Mouse (Mus musculus): ENCODE results near the gene Clpsl2. TPM values are rescaled to one million over a fixed set of nuclear protein-coding genes. Genes with fewer than 3 reads are reported as not detected.

Clpsl2 gene
- polyA plus RNA-seq, 1 experiment: not detected

DNA sequence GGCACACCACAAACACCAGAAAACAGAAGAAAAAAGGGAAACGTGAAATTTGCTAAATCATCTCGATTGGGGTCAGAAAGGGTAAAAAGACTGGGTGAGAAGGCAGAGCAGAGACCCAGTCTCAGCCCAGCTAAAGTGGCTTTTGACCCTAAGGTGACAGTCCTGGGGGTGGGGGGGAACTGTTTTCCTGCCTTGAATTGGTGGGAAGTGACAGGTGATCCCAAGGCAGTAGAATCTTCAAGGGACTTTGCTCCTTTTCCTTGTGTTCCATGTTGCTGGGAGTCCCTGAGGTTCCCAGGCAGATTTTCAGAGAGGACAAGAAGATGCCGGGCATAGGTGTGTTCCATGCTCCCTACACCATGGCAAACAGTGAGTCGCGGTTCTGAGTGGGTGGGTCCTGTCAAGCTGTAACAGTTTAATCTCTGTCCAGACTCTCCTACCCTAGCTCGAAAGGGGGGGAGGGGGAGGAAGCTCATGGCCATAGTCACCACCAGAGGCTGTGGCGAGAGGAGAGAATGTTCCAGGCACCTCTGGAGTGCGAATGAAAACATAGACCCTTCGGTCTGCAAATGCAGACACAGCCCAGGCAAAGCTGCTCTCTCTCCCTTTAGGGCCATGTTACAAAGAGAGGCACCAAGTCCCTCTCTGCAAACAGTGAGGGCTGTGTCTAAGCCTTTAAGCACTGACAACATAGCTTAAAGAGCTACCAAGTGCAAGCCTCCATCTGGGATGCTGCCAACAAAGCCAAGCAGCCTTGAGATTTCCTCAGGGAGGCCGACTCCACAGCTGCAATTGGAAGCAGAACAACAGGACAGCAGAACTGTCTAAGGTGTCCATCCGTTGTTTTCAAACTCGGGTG, 21.8 kb upstream of the Clpsl2 start:
- TF ChIP-seq POLR2A (IDR thresholded peaks at IDR 0.05; ENCODE audit: extremely low read depth, insufficient read depth, low read length): no peak
- TF ChIP-seq CTCF (IDR thresholded peaks at IDR 0.05; ENCODE audit: extremely low read depth, insufficient read depth, low read length): no peak
- H3K4me1 ChIP-seq (ENCODE audit: control insufficient read depth, insufficient read depth, low read length): peaks cover 3% of the 10 kb centered on the region; the same call in 1 of the 2 replicates
- no peak overlapping the region for H3K27ac ChIP-seq (ENCODE audit: insufficient read depth, low read length)
- H3K4me3 ChIP-seq (ENCODE audit: insufficient read depth, low read length): no peak overlapping the region

DNA sequence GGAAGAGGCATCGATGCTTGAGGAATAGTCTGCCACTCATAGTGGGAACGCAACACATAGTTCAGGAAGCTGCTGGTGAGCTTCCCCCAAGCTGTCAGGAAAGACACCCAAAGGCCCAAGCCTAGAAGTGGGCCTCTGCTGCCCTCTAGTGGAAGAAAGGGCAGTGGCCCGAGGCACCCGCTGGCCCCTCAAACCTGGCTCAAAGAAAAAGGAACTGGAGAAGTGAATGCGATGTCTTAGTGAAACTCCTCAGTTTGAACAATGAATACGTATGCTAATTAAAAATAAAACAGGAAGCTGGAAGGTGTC, 21.2 kb upstream of the Clpsl2 start:
- Histone ChIP-seq H3K27ac (ENCODE audit: insufficient read depth, low read length) (no peak overlapping the region), H3K4me3 (ENCODE audit: insufficient read depth, low read length) (no peak overlapping the region), H3K4me1 (ENCODE audit: control insufficient read depth, insufficient read depth, low read length) (peaks cover 3% of the 10 kb centered on the region; the same call in 1 of the 2 replicates)
- TF ChIP-seq CTCF (IDR thresholded peaks at IDR 0.05; ENCODE audit: extremely low read depth, insufficient read depth, low read length) (peak; percentile 88), POLR2A (IDR thresholded peaks at IDR 0.05; ENCODE audit: extremely low read depth, insufficient read depth, low read length) (no peak)

DNA sequence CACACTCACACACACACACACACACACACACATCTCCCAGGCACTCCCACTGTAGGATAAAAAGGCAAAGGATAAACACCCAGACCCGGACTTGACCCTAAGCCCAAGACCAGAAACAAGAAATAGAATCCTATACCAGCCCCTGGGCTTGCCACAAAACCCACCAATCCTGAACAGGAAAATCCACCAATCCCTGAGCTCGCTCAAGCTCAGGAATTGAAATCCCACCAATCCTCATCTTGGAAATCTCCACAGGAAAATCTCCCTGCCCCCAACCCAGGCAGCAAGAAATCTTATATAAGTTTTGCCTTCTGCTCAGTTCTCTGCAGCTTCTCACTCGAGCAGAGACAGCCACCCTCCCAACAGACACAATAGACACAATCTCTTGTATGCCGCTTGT, 20.1 kb upstream of the Clpsl2 start:
- TF ChIP-seq POLR2A (IDR thresholded peaks at IDR 0.05; ENCODE audit: extremely low read depth, insufficient read depth, low read length): no peak
- Histone ChIP-seq H3K4me3 (ENCODE audit: insufficient read depth, low read length) (no peak overlapping the region), H3K4me1 (ENCODE audit: control insufficient read depth, insufficient read depth, low read length) (peaks cover 1% of the 10 kb centered on the region; the same call in 1 of the 2 replicates), H3K27ac (ENCODE audit: insufficient read depth, low read length) (no peak overlapping the region)

DNA sequence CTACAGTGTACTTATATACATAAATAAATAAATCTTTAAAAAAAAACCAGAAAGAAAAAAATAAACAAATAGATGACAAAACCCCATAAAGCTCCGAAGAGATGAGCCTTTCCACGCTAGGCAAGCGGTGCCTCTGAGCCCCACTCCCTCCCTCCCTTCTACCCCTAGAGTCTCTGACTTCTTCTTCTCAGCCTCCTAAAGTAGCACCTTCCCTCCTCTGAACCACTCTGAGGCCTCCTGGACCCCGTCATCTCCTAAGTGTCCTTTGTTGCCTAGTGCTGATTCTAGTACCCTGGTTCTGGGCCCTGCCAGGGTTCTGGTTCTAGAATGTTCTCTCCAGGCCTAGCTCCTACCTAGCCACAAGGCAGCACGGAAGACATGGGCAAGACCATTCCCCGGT, 18.7 kb upstream of the Clpsl2 start, which contains the start of gene Armc12:
Gene Armc12, plus strand, starts transcription at position 301 of the 400 bp plus-strand sequence.
- TF ChIP-seq CTCF (IDR thresholded peaks at IDR 0.05; ENCODE audit: extremely low read depth, insufficient read depth, low read length) (no peak), POLR2A (IDR thresholded peaks at IDR 0.05; ENCODE audit: extremely low read depth, insufficient read depth, low read length) (no peak)
- Histone ChIP-seq H3K4me1 (ENCODE audit: control insufficient read depth, insufficient read depth, low read length) (peaks cover 1% of the 10 kb centered on the region; the same call in 1 of the 2 replicates), H3K4me3 (ENCODE audit: insufficient read depth, low read length) (no peak within 1 kb of the TSS), H3K27ac (ENCODE audit: insufficient read depth, low read length) (no peak within 1 kb of the TSS)

DNA sequence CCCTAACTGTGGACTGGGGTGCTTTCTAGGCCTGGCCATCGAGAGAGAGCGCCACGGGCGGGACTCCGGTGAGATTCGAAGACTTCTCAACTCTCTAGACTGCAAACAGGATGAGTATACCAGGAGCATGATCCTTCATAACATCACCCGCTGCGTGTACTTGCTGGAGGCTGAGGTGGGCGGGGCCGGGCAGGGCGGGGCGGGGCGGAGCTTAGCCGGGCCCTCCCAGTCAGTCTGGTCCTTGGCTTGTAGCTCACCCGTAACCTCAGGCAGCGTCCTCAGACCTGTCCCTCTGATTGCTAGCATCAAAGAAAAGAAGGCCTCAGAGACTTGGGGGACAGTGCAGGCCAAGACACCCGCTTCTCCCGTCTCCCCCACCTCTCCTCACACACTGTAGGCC, 17.3 kb upstream of the Clpsl2 start:
- H3K4me1 ChIP-seq (ENCODE audit: control insufficient read depth, insufficient read depth, low read length): peaks cover 1% of the 10 kb centered on the region; the same call in 1 of the 2 replicates
- no peak overlapping the region for H3K27ac ChIP-seq (ENCODE audit: insufficient read depth, low read length)
- TF ChIP-seq POLR2A (IDR thresholded peaks at IDR 0.05; ENCODE audit: extremely low read depth, insufficient read depth, low read length) (no peak), CTCF (IDR thresholded peaks at IDR 0.05; ENCODE audit: extremely low read depth, insufficient read depth, low read length) (no peak)
- no peak overlapping the region for H3K4me3 ChIP-seq (ENCODE audit: insufficient read depth, low read length)

DNA sequence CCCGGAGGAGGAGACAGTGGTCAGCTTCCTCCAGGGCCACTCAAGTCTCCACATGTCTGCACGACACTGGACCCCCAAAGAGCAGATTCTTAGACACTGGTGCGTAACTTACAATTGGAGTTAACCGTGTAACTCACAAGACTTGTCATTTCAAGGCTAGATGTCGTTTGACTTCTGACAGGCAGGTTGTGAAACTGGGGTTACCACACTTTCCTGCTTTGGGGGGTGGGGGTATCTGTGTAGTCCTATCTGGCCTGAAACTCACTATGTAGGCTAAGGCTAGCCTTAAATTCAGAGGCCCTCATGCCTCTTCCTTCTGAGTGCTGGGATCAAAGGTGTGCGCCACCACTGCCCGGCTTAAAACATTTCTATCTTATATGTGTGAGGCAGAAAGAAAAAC, 16.7 kb upstream of the Clpsl2 start:
- Histone ChIP-seq H3K27ac (ENCODE audit: insufficient read depth, low read length) (no peak overlapping the region), H3K4me1 (ENCODE audit: control insufficient read depth, insufficient read depth, low read length) (peaks cover 1% of the 10 kb centered on the region; the same call in 1 of the 2 replicates), H3K4me3 (ENCODE audit: insufficient read depth, low read length) (no peak overlapping the region)
- no peak for TF ChIP-seq CTCF (IDR thresholded peaks at IDR 0.05; ENCODE audit: extremely low read depth, insufficient read depth, low read length)
- no peak for TF ChIP-seq POLR2A (IDR thresholded peaks at IDR 0.05; ENCODE audit: extremely low read depth, insufficient read depth, low read length)

DNA sequence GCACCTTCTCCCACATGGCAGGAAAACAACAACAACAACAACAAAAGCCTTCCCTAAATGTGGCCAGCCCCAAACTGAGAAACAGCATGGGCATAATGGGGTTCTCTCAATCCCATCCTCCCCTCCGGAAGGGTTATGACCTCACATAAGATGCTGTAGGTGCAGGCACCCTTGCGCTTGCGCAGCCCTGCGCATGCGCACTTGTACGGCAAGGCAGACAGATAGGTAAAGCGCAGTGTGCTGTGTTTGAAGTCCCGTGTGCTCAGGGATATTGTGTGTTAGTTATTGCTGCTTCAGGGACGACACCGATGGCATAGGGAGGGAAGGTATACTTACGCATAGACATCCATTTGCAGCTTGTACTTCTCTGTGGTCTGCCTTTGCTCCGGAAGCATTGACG, 15.9 kb upstream of the Clpsl2 start:
- no peak overlapping the region for H3K4me3 ChIP-seq (ENCODE audit: insufficient read depth, low read length)
- H3K4me1 ChIP-seq (ENCODE audit: control insufficient read depth, insufficient read depth, low read length): no peaks in the 10 kb centered on the region
- no peak for TF ChIP-seq POLR2A (IDR thresholded peaks at IDR 0.05; ENCODE audit: extremely low read depth, insufficient read depth, low read length)
- no peak for TF ChIP-seq CTCF (IDR thresholded peaks at IDR 0.05; ENCODE audit: extremely low read depth, insufficient read depth, low read length)

DNA sequence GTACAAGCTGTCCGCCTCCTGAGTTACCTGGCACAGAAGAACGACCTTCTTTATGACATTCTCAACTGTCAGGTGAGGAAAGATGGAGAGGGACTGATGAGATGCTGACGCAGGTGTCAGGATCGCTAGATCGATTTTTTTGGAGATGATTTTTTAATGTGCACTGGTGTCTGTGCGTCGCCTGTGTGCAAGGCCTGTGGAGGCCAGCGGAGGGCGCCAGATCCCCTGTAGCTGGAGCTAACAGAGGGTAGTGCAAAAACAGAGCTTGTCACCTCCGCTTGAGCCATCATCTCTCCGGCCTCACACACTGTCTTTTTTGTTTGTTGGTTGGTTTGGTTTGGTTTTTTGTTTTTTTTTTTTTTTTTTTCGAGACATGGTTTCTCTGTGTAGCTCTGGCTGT, 11.3 kb upstream of the Clpsl2 start:
- no peak overlapping the region for H3K4me3 ChIP-seq (ENCODE audit: insufficient read depth, low read length)
- TF ChIP-seq CTCF (IDR thresholded peaks at IDR 0.05; ENCODE audit: extremely low read depth, insufficient read depth, low read length) (no peak), POLR2A (IDR thresholded peaks at IDR 0.05; ENCODE audit: extremely low read depth, insufficient read depth, low read length) (no peak)
- H3K27ac ChIP-seq (ENCODE audit: insufficient read depth, low read length): no peak overlapping the region
- no peaks in the 10 kb centered on the region for H3K4me1 ChIP-seq (ENCODE audit: control insufficient read depth, insufficient read depth, low read length)

More for the DNA sequence above, 15.9 kb upstream of the Clpsl2 start:
- H3K27ac ChIP-seq (ENCODE audit: insufficient read depth, low read length): no peak overlapping the region

DNA sequence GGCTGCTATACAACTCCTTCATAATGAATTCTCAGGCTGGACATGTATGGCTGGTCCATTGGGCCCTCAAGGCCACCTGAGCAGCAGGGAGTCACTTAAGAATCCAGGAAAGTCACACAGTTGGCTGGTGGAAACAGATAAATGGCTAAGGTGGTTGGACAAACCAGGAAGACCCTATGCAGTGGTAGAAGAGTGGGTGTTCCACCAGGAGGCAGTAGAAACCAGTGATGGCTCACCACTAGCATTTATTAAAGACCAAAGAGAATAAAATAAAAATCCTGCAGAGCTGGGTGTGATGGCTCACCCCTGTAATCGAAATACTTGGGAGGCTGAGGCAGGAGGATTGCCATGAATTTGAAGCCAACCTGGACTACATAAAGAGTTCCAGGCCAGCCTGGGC, 2.3 kb upstream of the Clpsl2 start:
- no peaks in the 10 kb centered on the region for H3K4me1 ChIP-seq (ENCODE audit: control insufficient read depth, insufficient read depth, low read length)
- no peak overlapping the region for H3K4me3 ChIP-seq (ENCODE audit: insufficient read depth, low read length)
- no peak overlapping the region for H3K27ac ChIP-seq (ENCODE audit: insufficient read depth, low read length)
- TF ChIP-seq CTCF (IDR thresholded peaks at IDR 0.05; ENCODE audit: extremely low read depth, insufficient read depth, low read length) (no peak), POLR2A (IDR thresholded peaks at IDR 0.05; ENCODE audit: extremely low read depth, insufficient read depth, low read length) (no peak)

DNA sequence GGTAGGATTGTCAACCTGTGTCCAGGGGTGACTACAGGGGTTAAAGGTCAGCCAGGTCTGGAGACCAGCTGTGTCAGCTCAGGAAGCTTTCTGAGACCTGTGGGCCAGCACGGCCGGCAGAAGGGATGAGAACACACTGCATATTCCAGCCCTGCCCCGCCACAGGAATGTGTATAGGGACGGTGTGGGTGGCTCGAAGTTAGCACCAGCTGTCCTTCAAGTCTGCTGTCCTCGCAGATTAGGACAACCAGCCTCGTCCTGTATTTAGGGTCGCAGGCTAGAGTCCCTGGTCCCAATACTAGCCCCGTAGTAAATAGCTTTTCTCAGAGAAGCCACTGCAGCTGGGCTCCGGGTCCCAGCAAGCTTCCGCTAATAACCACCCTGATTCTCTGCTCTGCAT, 661 bp upstream of the Clpsl2 start:
- TF ChIP-seq POLR2A (IDR thresholded peaks at IDR 0.05; ENCODE audit: extremely low read depth, insufficient read depth, low read length) (no peak), CTCF (IDR thresholded peaks at IDR 0.05; ENCODE audit: extremely low read depth, insufficient read depth, low read length) (no peak)
- Histone ChIP-seq H3K4me1 (ENCODE audit: control insufficient read depth, insufficient read depth, low read length) (no peaks in the 10 kb centered on the region), H3K4me3 (ENCODE audit: insufficient read depth, low read length) (no peak overlapping the region), H3K27ac (ENCODE audit: insufficient read depth, low read length) (no peak overlapping the region)
